Mouse (Mus musculus) midbrain, embryonic 11.5 days (tissue): ENCODE measurements at regions not wholly inside any gene's neighbourhood (a gene's known extent, or its start where the extent isn't known, plus 50 kb on each side); places are given as distances from the start of the nearest gene placed in this dataset.
"Not testable (repeated sequence)": the region's sequence is repeated elsewhere in the genome, so short reads cannot be mapped to it uniquely, and the experiment has no call there.

Source experiments
- ATAC-seq: fragments of 200-750 bp; cut with Nextera tagmentation; 2 replicates; pipeline ENCODE4 v1.8.0; 2017; ENCODE audit warnings: moderate TSS enrichment, moderate library complexity; ENCODE audit not compliant: low FRiP score
- DNase-seq: peaks from one replicate; pipeline ENCODE4 v3.0.0; 2015; ENCODE audit warnings: low spot score; ENCODE audit errors: missing footprints
- H3K27ac ChIP-seq: fragments of 300-500 bp; sonication (generic); 2 replicates; pipeline ENCODE4 v1.5.1; 2014; ENCODE audit warnings: low read depth, low read length
- H3K27me3 ChIP-seq: fragments of 300-500 bp; sonication (generic); 2 replicates; pipeline ENCODE4 v1.6.1; 2014; ENCODE audit warnings: mild to moderate bottlenecking, low read length, moderate library complexity, mixed read lengths; ENCODE audit not compliant: control insufficient read depth, insufficient read depth
- H3K36me3 ChIP-seq: fragments of 300-500 bp; sonication (generic); 2 replicates; pipeline ENCODE4 v1.6.1; 2014; ENCODE audit warnings: mild to moderate bottlenecking, low read length, moderate library complexity, mixed read lengths; ENCODE audit not compliant: control insufficient read depth, insufficient read depth
- H3K4me1 ChIP-seq: fragments of 300-500 bp; sonication (generic); 2 replicates; pipeline ENCODE4 v1.6.1; 2014; ENCODE audit warnings: low read length; ENCODE audit not compliant: control insufficient read depth, insufficient read depth
- H3K4me2 ChIP-seq: fragments of 300-500 bp; sonication (generic); 2 replicates; pipeline ENCODE4 v1.6.1; 2014; ENCODE audit warnings: mild to moderate bottlenecking, moderate library complexity
- H3K4me3 ChIP-seq: fragments of 300-500 bp; sonication (generic); 2 replicates; pipeline ENCODE4 v1.5.1; 2014; ENCODE audit warnings: low read depth, low read length
- H3K9ac ChIP-seq: fragments of 300-500 bp; sonication (generic); 2 replicates; pipeline ENCODE4 v1.6.1; 2014; ENCODE audit warnings: low read length
- H3K9me3 ChIP-seq: fragments of 300-500 bp; sonication (generic); 2 replicates; pipeline ENCODE4 v1.6.1; 2016; ENCODE audit warnings: low read length; ENCODE audit not compliant: control insufficient read depth
- WGBS: fragments of 180-500 bp; shearing (Covaris S2); extraction: QIAGEN DNeasy Blood & Tissue Kit; methylation state at CpG from one replicate; pipeline ENCODE4 v1.1.7; 2014; 5-methylcytosine and 5-hydroxymethylcytosine counted together

GRCm38 (mm10) chr11:16635796-16636195 lies 116.2 kb upstream of the Egfr start:
- not testable (repeated sequence) for DNase-seq, ATAC-seq, H3K36me3 ChIP-seq, H3K27ac ChIP-seq, H3K9ac ChIP-seq, H3K9me3 ChIP-seq, H3K4me3 ChIP-seq, H3K4me2 ChIP-seq, H3K27me3 ChIP-seq, H3K4me1 ChIP-seq
- WGBS, result 95% methylated on average over 11 of the region's 11 CpGs

- no peak for DNase-seq
- WGBS, result 90% methylated on average over 2 of the region's 2 CpGs
- H3K4me1 ChIP-seq, result no peaks in the 10 kb centered on the region
- H3K27me3 ChIP-seq, result no peaks in the 10 kb centered on the region
- H3K36me3 ChIP-seq, result no peaks in the 10 kb centered on the region
- H3K9me3 ChIP-seq, result no peaks in the 10 kb centered on the region
- H3K27ac ChIP-seq, result no peak overlapping the region
- no peak for ATAC-seq
- H3K4me3 ChIP-seq, result no peak overlapping the region
- H3K9ac ChIP-seq, result no peak overlapping the region
- no peak overlapping the region for H3K4me2 ChIP-seq
These were observed 114.3 kb upstream of the Egfr start for GRCm38 (mm10) chr11:16637679-16638078.

- Histone ChIP-seq H3K36me3 (no peaks in the 10 kb centered on the region), H3K9me3 (no peaks in the 10 kb centered on the region), H3K4me3 (no peak overlapping the region), H3K27me3 (no peaks in the 10 kb centered on the region), H3K9ac (no peak overlapping the region), H3K4me2 (no peak overlapping the region), H3K4me1 (no peaks in the 10 kb centered on the region), H3K27ac (no peak overlapping the region)
- WGBS, result 83% methylated on average over 4 of the region's 4 CpGs
- ATAC-seq (no peak), DNase-seq (no peak)
These were observed 113.7 kb upstream of the Egfr start for GRCm38 (mm10) chr11:16638349-16638748.

GRCm38 (mm10) chr11:16649599-16649998 lies 102.4 kb upstream of the Egfr start:
- DNase-seq, result no peak
- no peak for ATAC-seq
- Histone ChIP-seq H3K4me2 (no peak overlapping the region), H3K4me3 (no peak overlapping the region), H3K36me3 (no peaks in the 10 kb centered on the region), H3K27me3 (no peaks in the 10 kb centered on the region), H3K9me3 (no peaks in the 10 kb centered on the region), H3K4me1 (no peaks in the 10 kb centered on the region), H3K9ac (no peak overlapping the region), H3K27ac (no peak overlapping the region)

- Histone ChIP-seq H3K9me3 (no peaks in the 10 kb centered on the region), H3K27me3 (no peaks in the 10 kb centered on the region), H3K4me3 (no peak overlapping the region), H3K4me1 (no peaks in the 10 kb centered on the region), H3K36me3 (no peaks in the 10 kb centered on the region), H3K27ac (no peak overlapping the region), H3K9ac (no peak overlapping the region), H3K4me2 (no peak overlapping the region)
- 87% methylated on average over 3 of the region's 3 CpGs for WGBS
- ATAC-seq (no peak), DNase-seq (no peak)
These were observed 88.2 kb upstream of the Egfr start for GRCm38 (mm10) chr11:16663806-16664205.

GRCm38 (mm10) chr11:16669453-16670251 lies 82.4 kb upstream of the Egfr start:
- 87% methylated on average over 4 of the region's 4 CpGs for WGBS
- no peak for DNase-seq
- H3K27me3 ChIP-seq, result no peaks in the 10 kb centered on the region
- H3K4me3 ChIP-seq, result no peak overlapping the region
- ATAC-seq, result no peak
- H3K4me1 ChIP-seq, result no peaks in the 10 kb centered on the region
- no peaks in the 10 kb centered on the region for H3K9me3 ChIP-seq
- no peak overlapping the region for H3K9ac ChIP-seq
- H3K36me3 ChIP-seq, result no peaks in the 10 kb centered on the region
- H3K27ac ChIP-seq, result no peak overlapping the region
- H3K4me2 ChIP-seq, result no peak overlapping the region

GRCm38 (mm10) chr11:16670282-16670681 lies 81.7 kb upstream of the Egfr start:
- no peaks in the 10 kb centered on the region for H3K9me3 ChIP-seq
- H3K36me3 ChIP-seq, result no peaks in the 10 kb centered on the region
- no peak overlapping the region for H3K27ac ChIP-seq
- H3K4me1 ChIP-seq, result no peaks in the 10 kb centered on the region
- no peak for ATAC-seq
- no peak for DNase-seq
- H3K4me2 ChIP-seq, result no peak overlapping the region
- no peaks in the 10 kb centered on the region for H3K27me3 ChIP-seq
- no peak overlapping the region for H3K4me3 ChIP-seq
- no peak overlapping the region for H3K9ac ChIP-seq
- 83% methylated on average over 1 of the region's 1 CpGs for WGBS

GRCm38 (mm10) chr11:16675951-16676350 lies 76.1 kb upstream of the Egfr start:
- H3K4me2 ChIP-seq, DNase-seq, H3K36me3 ChIP-seq, H3K4me3 ChIP-seq, H3K9ac ChIP-seq, H3K27ac ChIP-seq, H3K9me3 ChIP-seq, ATAC-seq, H3K27me3 ChIP-seq, H3K4me1 ChIP-seq: not testable (repeated sequence)
- 13% methylated on average over 1 of the region's 1 CpGs for WGBS

- no peaks in the 10 kb centered on the region for H3K4me1 ChIP-seq
- H3K9me3 ChIP-seq, result no peaks in the 10 kb centered on the region
- 92% methylated on average over 1 of the region's 1 CpGs for WGBS
- no peak overlapping the region for H3K9ac ChIP-seq
- H3K27me3 ChIP-seq, result no peaks in the 10 kb centered on the region
- no peak for DNase-seq
- H3K27ac ChIP-seq, result no peak overlapping the region
- H3K4me2 ChIP-seq, result no peak overlapping the region
- H3K36me3 ChIP-seq, result no peaks in the 10 kb centered on the region
- no peak for ATAC-seq
- H3K4me3 ChIP-seq, result no peak overlapping the region
These were observed 68.5 kb upstream of the Egfr start for GRCm38 (mm10) chr11:16683538-16683937.
